Mouse (Mus musculus) MEL (cell line): Measurements from ENCODE around the gene Dppa5a. TPM values are rescaled to one million over a fixed set of nuclear protein-coding genes. Genes with fewer than 3 reads are reported as not detected.

ENCODE experiments used
- DNase-seq: peaks from one replicate; pipeline ENCODE4 v3.0.0; 2011; ENCODE audit warnings: low read depth, low spot score
- H3K27ac ChIP-seq: 2 replicates; pipeline ENCODE4 v1.5.1; 2012; ENCODE audit warnings: low read depth, mild to moderate bottlenecking, control low read depth, low read length, moderate library complexity; ENCODE audit not compliant: control insufficient read depth
- H3K27me3 ChIP-seq, 2 experiments: fragments of 150-350 bp in 1 of 2; sonication (generic) in 1 of 2; 2 replicates each; pipeline ENCODE4 v1.6.1; 2012; ENCODE audit warnings: low read length in 2 of 2, mild to moderate bottlenecking in 2 of 2, improper control_type of control experiment in 1 of 2, moderate library complexity in 1 of 2; ENCODE audit not compliant: insufficient read depth in 2 of 2, control insufficient read depth in 1 of 2
- H3K36me3 ChIP-seq, 2 experiments: 2 replicates each; pipeline ENCODE4 v1.6.1; 2012 to 2014; ENCODE audit warnings: low read length in 2 of 2, improper control_type of control experiment in 1 of 2, inconsistent platforms in 1 of 2, mild to moderate bottlenecking in 1 of 2; ENCODE audit not compliant: insufficient read depth in 2 of 2, control insufficient read depth in 1 of 2
- H3K4me1 ChIP-seq, 2 experiments: fragments of 150-350 bp in 1 of 2; sonication (generic) in 1 of 2; 2 replicates each; pipeline ENCODE4 v1.6.1; 2012; ENCODE audit warnings: low read length in 2 of 2, improper control_type of control experiment in 1 of 2, mild to moderate bottlenecking in 1 of 2; ENCODE audit not compliant: insufficient read depth in 2 of 2, control insufficient read depth in 1 of 2
- H3K4me3 ChIP-seq, 2 experiments: fragments of 150-350 bp in 1 of 2; sonication (generic) in 1 of 2; 2 replicates each; pipeline ENCODE4 v1.5.1; 2012; ENCODE audit warnings: low read depth in 2 of 2, low read length in 2 of 2, mild to moderate bottlenecking in 2 of 2, moderate library complexity in 2 of 2, control low read depth in 1 of 2, improper control_type of control experiment in 1 of 2; ENCODE audit not compliant: control insufficient read depth in 1 of 2, insufficient read depth in 1 of 2
- H3K79me2 ChIP-seq: 2 replicates; pipeline ENCODE4 v1.6.1; 2012; ENCODE audit warnings: mild to moderate bottlenecking, low read length, moderate library complexity; ENCODE audit not compliant: control insufficient read depth, poor library complexity, insufficient read depth
- H3K9ac ChIP-seq: 2 replicates; pipeline ENCODE4 v1.6.1; 2012; ENCODE audit warnings: low read depth, mild to moderate bottlenecking, control low read depth, low read length, moderate library complexity; ENCODE audit not compliant: control insufficient read depth, poor library complexity, severe bottlenecking
- H3K9me3 ChIP-seq: fragments of 150-350 bp; sonication (generic); replicated peaks from 2 replicates; pipeline ENCODE4 v1.6.1; 2012; ENCODE audit warnings: mild to moderate bottlenecking, low read length, improper control_type of control experiment, moderate library complexity; ENCODE audit not compliant: insufficient read depth
- CHD1 ChIP-seq: IDR thresholded peaks from 2 replicates; pipeline ENCODE4 v1.6.1; 2012; ENCODE audit warnings: low read depth, mild to moderate bottlenecking, inconsistent platforms, low read length, improper control_type of control experiment
- CTCF ChIP-seq, 3 experiments: IDR thresholded peaks in 2 of 3; conservative IDR thresholded peaks in 1 of 3; 2 replicates each; pipeline ENCODE4 v1.5.1; 2011 to 2012; ENCODE audit warnings: low read length in 3 of 3, low read depth in 2 of 3, mild to moderate bottlenecking in 2 of 3, improper control_type of control experiment in 1 of 3, inconsistent platforms in 1 of 3, mixed read lengths in 1 of 3, moderate library complexity in 1 of 3; ENCODE audit not compliant: control insufficient read depth in 1 of 3, insufficient read depth in 1 of 3, poor library complexity in 1 of 3, severe bottlenecking in 1 of 3
- ELF1 ChIP-seq: IDR thresholded peaks from 2 replicates; pipeline ENCODE4 v1.6.1; 2014; ENCODE audit warnings: low read depth, mild to moderate bottlenecking, inconsistent platforms, low read length, improper control_type of control experiment, moderate library complexity
- EP300 ChIP-seq, 2 experiments: IDR thresholded peaks; 2 replicates each; pipeline ENCODE4 v1.6.1; 2011; ENCODE audit warnings: improper control_type of control experiment in 2 of 2, low read length in 2 of 2, low read depth in 1 of 2, mild to moderate bottlenecking in 1 of 2
- ETS1 ChIP-seq: IDR thresholded peaks from 2 replicates; pipeline ENCODE4 v1.6.1; 2012; ENCODE audit warnings: low read depth, mild to moderate bottlenecking, inconsistent platforms, low read length, improper control_type of control experiment, moderate library complexity
- GABPA ChIP-seq: IDR thresholded peaks from 2 replicates; pipeline ENCODE4 v1.6.1; 2012; ENCODE audit warnings: low read depth, mild to moderate bottlenecking, inconsistent platforms, low read length, improper control_type of control experiment, moderate library complexity
- MAX ChIP-seq: IDR thresholded peaks from 2 replicates; pipeline ENCODE4 v1.6.1; 2011; ENCODE audit warnings: low read length, improper control_type of control experiment
- MXI1 ChIP-seq: IDR thresholded peaks from 2 replicates; pipeline ENCODE4 v1.6.1; 2011; ENCODE audit warnings: mild to moderate bottlenecking, low read depth, low read length, improper control_type of control experiment
- MYB ChIP-seq: IDR thresholded peaks from 2 replicates; pipeline ENCODE4 v1.6.1; 2011; ENCODE audit warnings: mild to moderate bottlenecking, low read depth, low read length, improper control_type of control experiment
- NELFE ChIP-seq: IDR thresholded peaks from 2 replicates; pipeline ENCODE4 v1.6.1; 2011; ENCODE audit warnings: low read depth, low read length, improper control_type of control experiment
- POLR2AphosphoS2 ChIP-seq: IDR thresholded peaks from 2 replicates; pipeline ENCODE4 v1.6.1; 2011; ENCODE audit warnings: low read length, improper control_type of control experiment
- SIN3A ChIP-seq: IDR thresholded peaks from 2 replicates; pipeline ENCODE4 v1.6.1; 2012; ENCODE audit warnings: low read length, improper control_type of control experiment, inconsistent platforms
- TAL1 ChIP-seq: IDR thresholded peaks from 2 replicates; pipeline ENCODE4 v1.6.1; 2012; ENCODE audit warnings: mild to moderate bottlenecking, inconsistent platforms, low read length, moderate library complexity, mixed read lengths
- TBP ChIP-seq: IDR thresholded peaks from 2 replicates; pipeline ENCODE4 v1.8.0; 2011; ENCODE audit warnings: low read depth, low read length, improper control_type of control experiment
- UBTF ChIP-seq: IDR thresholded peaks from 2 replicates; pipeline ENCODE4 v1.6.1; 2012; ENCODE audit warnings: low read depth, mild to moderate bottlenecking, inconsistent platforms, low read length, improper control_type of control experiment, moderate library complexity, borderline replicate concordance; ENCODE audit not compliant: insufficient read depth
- USF1 ChIP-seq: IDR thresholded peaks from 2 replicates; pipeline ENCODE4 v1.6.1; 2014; ENCODE audit warnings: low read depth, mild to moderate bottlenecking, inconsistent platforms, low read length, improper control_type of control experiment, moderate library complexity
- USF2 ChIP-seq, 2 experiments: IDR thresholded peaks; 2 replicates each; pipeline ENCODE4 v1.6.1; 2011 to 2012; ENCODE audit warnings: improper control_type of control experiment in 2 of 2, low read length in 2 of 2, borderline replicate concordance in 1 of 2, inconsistent platforms in 1 of 2, low read depth in 1 of 2, mild to moderate bottlenecking in 1 of 2; ENCODE audit not compliant: insufficient read depth in 1 of 2
- ZC3H11A ChIP-seq: IDR thresholded peaks from 2 replicates; pipeline ENCODE4 v1.6.1; 2012; ENCODE audit warnings: low read depth, mild to moderate bottlenecking, inconsistent platforms, low read length, improper control_type of control experiment
- polyA plus RNA-seq, 2 experiments: library from polyadenylated mRNA; stranded (reverse) in 1 of 2; unstranded in 1 of 2; fragments of >175 nt in 1 of 2; fragments of >200 nt in 1 of 2; gene quantifications; 2 replicates each; pipeline versions ENCODE4 v1.2.1 to v1.2.4; 2012; ENCODE audit warnings: low replicate concordance in 2 of 2, low read depth in 1 of 2; ENCODE audit not compliant: insufficient read length in 2 of 2, insufficient read depth in 1 of 2, missing spikeins in 1 of 2
- total RNA-seq: library from RNA; depleted of rRNA; stranded (reverse); fragments of 300-350 nt; gene quantifications from 2 replicates; pipeline ENCODE4 v1.2.3, GENCODE M21; 2012

Gene Dppa5a
- total and polyA plus RNA-seq, 3 experiments, result 0.19 TPM; not detected in 2

- Histone ChIP-seq H3K4me3 (no peak overlapping the region), H3K9me3 (no peaks in the 10 kb centered on the region), H3K9ac (no peak overlapping the region), H3K36me3 (peaks cover 0 to 6% of the 10 kb centered on the region in 2 experiments; a peak in 2 of 4 replicates), H3K4me1 (peaks cover 4 to 9% of the 10 kb centered on the region in 2 experiments; a peak in 3 of 4 replicates), H3K27ac (no peak overlapping the region), H3K79me2 (peaks cover 4% of the 10 kb centered on the region), H3K27me3 (no peaks in the 10 kb centered on the region)
- TF ChIP-seq SIN3A (no peak), MXI1 (no peak), USF2 (IDR thresholded peaks at IDR 0.05; ENCODE audit: borderline replicate concordance in 1 of 2, insufficient read depth in 1 of 2, low read depth in 1 of 2, low read length in 2 of 2) (no peak), GABPA (no peak), TBP (no peak), POLR2AphosphoS2 (no peak), TAL1 (no peak), MYB (no peak)
- DNase-seq, result peak; percentile 54
These were observed 22.0 kb upstream of the Dppa5a start for GRCm38 (mm10) chr9:78389981-78390380.

GRCm38 (mm10) chr9:78386947-78387346 is 19.0 kb upstream of the Dppa5a start:
- no peak overlapping the region for H3K27ac ChIP-seq
- H3K4me1 ChIP-seq, result peaks cover 0 to 3% of the 10 kb centered on the region in 2 experiments; a peak in 1 of 4 replicates
- no peak overlapping the region for H3K9ac ChIP-seq
- no peaks in the 10 kb centered on the region for H3K79me2 ChIP-seq
- H3K36me3 ChIP-seq, result 0 out of 4 replicates have a peak, but pooled peaks cover 0 to 2% of the 10 kb centered on the region in 2 experiments
- TF ChIP-seq CTCF (IDR thresholded peaks at IDR 0.05 in 2 of 3, conservative IDR thresholded peaks at IDR 0.05 in 1 of 3; ENCODE audit: control insufficient read depth in 1 of 3, insufficient read depth in 1 of 3, low read depth in 2 of 3, low read length in 3 of 3, poor library complexity in 1 of 3, severe bottlenecking in 1 of 3), result no peak; a peak in 1 of 6 replicates
- no peak for TF ChIP-seq CHD1
- no peak for TF ChIP-seq USF1
- no peak for TF ChIP-seq TBP
- TF ChIP-seq ETS1, result no peak
- no peak for TF ChIP-seq ELF1
- no peak for TF ChIP-seq EP300 (IDR thresholded peaks at IDR 0.05; ENCODE audit: low read depth in 1 of 2, low read length in 2 of 2)
- no peak for TF ChIP-seq MAX
- no peak for TF ChIP-seq ZC3H11A
- no peak for TF ChIP-seq NELFE
- no peak for TF ChIP-seq UBTF
- TF ChIP-seq, all 39 proteins: peak for 0
- H3K27me3 ChIP-seq, result no peaks in the 10 kb centered on the region; a peak in 1 of 4 replicates
- no peak overlapping the region for H3K4me3 ChIP-seq
- DNase-seq, result no peak
- H3K9me3 ChIP-seq, result no peaks in the 10 kb centered on the region
